Mouse (Mus musculus) myocyte (in vitro differentiated cells): ENCODE measurements around the gene Bicd2.

Source experiments
- E2F4 ChIP-seq: IDR thresholded peaks from one replicate; pipeline ENCODE4 v1.6.1; 2011; ENCODE audit warnings: mild to moderate bottlenecking, control low read depth, moderate library complexity; ENCODE audit not compliant: insufficient read depth
- MAX ChIP-seq: IDR thresholded peaks from one replicate; pipeline ENCODE4 v1.6.1; 2011; ENCODE audit warnings: low read depth, mild to moderate bottlenecking, control low read depth
- MYOD1 ChIP-seq, 3 experiments: IDR thresholded peaks; one replicate each; pipeline ENCODE4 v1.6.1; 2011; ENCODE audit warnings: control low read depth in 2 of 3, low read depth in 2 of 3, mild to moderate bottlenecking in 2 of 3, moderate library complexity in 1 of 3; ENCODE audit not compliant: insufficient read length in 2 of 3, control insufficient read depth in 1 of 3
- POLR2A ChIP-seq: IDR thresholded peaks from one replicate; pipeline ENCODE4 v1.6.1; 2011; ENCODE audit warnings: low read depth, mild to moderate bottlenecking, control low read depth, moderate library complexity; ENCODE audit not compliant: insufficient read length
- POLR2AphosphoS2 ChIP-seq: IDR thresholded peaks from one replicate; pipeline ENCODE4 v1.6.1; 2011; ENCODE audit warnings: low read depth, control low read depth; ENCODE audit not compliant: insufficient read length
- REST ChIP-seq: IDR thresholded peaks from one replicate; pipeline ENCODE4 v1.6.1; 2011; ENCODE audit warnings: mild to moderate bottlenecking, control low read depth, moderate library complexity; ENCODE audit not compliant: insufficient read depth, insufficient read length
- TCF12 ChIP-seq: IDR thresholded peaks from one replicate; pipeline ENCODE4 v1.6.1; 2011; ENCODE audit warnings: mild to moderate bottlenecking, control low read depth; ENCODE audit not compliant: poor library complexity, insufficient read depth, severe bottlenecking

DNA sequence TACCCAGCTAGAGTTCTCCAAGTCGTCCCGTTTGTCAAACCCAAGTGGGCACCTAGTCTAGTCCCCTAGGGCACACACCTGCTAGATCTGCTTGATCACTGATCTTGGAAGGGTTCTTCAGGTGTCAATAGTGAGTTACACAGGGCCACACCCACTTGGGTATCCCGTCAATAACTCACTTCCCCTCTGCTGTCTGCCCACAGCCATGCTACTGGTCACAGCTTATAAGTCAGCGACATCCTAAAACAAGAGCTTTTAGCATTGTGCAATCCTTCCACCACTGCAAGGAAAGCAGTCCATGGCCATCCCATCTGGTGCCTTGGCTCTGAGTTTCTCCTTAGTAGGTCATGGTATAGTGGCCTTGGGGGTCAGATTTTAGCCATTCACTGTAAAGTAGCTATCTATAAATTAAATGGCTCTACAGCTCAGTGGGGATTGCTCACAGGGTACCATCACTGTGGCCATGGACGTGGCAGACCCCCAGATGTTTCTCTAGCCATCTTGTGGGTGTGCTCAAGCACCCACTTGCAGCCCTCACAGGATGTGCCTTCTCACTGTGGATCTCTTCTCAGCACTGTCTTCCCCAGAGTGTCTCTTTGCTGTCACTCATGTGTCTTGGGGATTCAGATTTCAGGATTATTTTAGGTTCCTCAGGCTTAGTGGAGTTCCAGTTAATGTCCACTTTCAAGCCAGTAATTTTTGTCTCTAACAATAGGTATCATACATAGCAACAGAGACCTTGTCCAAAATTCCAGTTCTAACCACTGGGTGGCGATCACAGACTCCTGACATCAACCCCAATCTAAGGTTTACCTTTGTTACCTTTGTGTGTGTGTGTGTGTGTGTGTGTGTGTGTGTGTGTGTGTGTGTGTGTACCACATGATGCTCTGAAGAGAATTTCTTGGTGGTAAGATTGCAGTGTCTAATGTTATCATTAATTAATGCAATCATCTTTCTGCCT lies 14.9 kb upstream of the Bicd2 start:
- TF ChIP-seq POLR2A (no peak), TCF12 (no peak), E2F4 (no peak), MAX (no peak), MYOD1 (IDR thresholded peaks at IDR 0.05; ENCODE audit: control insufficient read depth in 1 of 3, insufficient read length in 2 of 3, low read depth in 2 of 3) (no peak), POLR2AphosphoS2 (no peak), REST (no peak)
